ENCODE assay signal across 10 mouse cellular contexts in genomic region chr11:101247521-101248030, GRCm38 (mm10). TPM values are rescaled to one million over a fixed set of nuclear protein-coding genes. Genes with fewer than 3 reads are reported as not detected.
DNase-seq lines count a peak whose midpoint lies in the region; ATAC-seq and TF ChIP-seq lines count a peak whose summit lies in the region.
"Had no signal": no experiment of that assay in that cellular context is flagged by ENCODE, and none has a peak within 500 bp of the region (broad histone marks: within the 10 kb centered on the region; RNA-seq: fewer than 3 reads in every experiment).

No protein-coding gene starts in this region.

- WGBS in embryonic facial prominence, embryonic 12.5 days = 77% methylated on average over 6 of the region's 6 CpGs
- 81% methylated on average over 6 of the region's 6 CpGs for WGBS in intestine, embryonic 15.5 days
- 83% methylated on average over 6 of the region's 6 CpGs for WGBS in liver, postnatal 0 days (ENCODE audit: insufficient replicate concordance)

- no peak for TF ChIP-seq CTCF in liver, postnatal 0 days (IDR thresholded peaks at IDR 0.05; ENCODE audit: low read depth)

- no peaks in the 10 kb centered on the region for H3K9me3 ChIP-seq in embryonic facial prominence, embryonic 12.5 days
- no peaks in the 10 kb centered on the region for H3K9me3 ChIP-seq in intestine, embryonic 15.5 days
- H3K9me3 ChIP-seq in liver, postnatal 0 days (ENCODE audit: low read length) = no peaks in the 10 kb centered on the region
- H3K9me3 ChIP-seq: midbrain, embryonic 12.5 days had no signal

- H3K4me2 ChIP-seq in embryonic facial prominence, embryonic 12.5 days (replicated peaks) = peak overlapping the region; percentile 98
- H3K4me2 ChIP-seq in intestine, embryonic 15.5 days (replicated peaks) = peak overlapping the region; percentile 87
- peak overlapping the region; percentile 64; the same call in 1 of the 2 replicates for H3K4me2 ChIP-seq in liver, postnatal 0 days (ENCODE audit: low read depth, low read length)

- no peaks in the 10 kb centered on the region for H3K36me3 ChIP-seq in embryonic facial prominence, embryonic 12.5 days
- H3K36me3 ChIP-seq in intestine, embryonic 15.5 days = no peaks in the 10 kb centered on the region
- no peaks in the 10 kb centered on the region for H3K36me3 ChIP-seq in liver, postnatal 0 days (replicated peaks; ENCODE audit: insufficient read depth, low read length)
- H3K36me3 ChIP-seq: midbrain, embryonic 12.5 days had no signal

- no peak for TF ChIP-seq EP300 in liver, postnatal 0 days (IDR thresholded peaks at IDR 0.05; ENCODE audit: low read depth)

- H3K27ac ChIP-seq in embryonic facial prominence, embryonic 12.5 days = 0 out of 2 replicates have a peak overlapping the region, but pooled peaks have one; percentile 5
- H3K27ac ChIP-seq in intestine, embryonic 15.5 days = 0 out of 2 replicates have a peak overlapping the region, but pooled peaks have one; percentile 7
- H3K27ac ChIP-seq in liver, postnatal 0 days (ENCODE audit: low read depth) = peak overlapping the region; percentile 9; the same call in 1 of the 2 replicates
- H3K27ac ChIP-seq: midbrain, embryonic 12.5 days had no signal

- H3K27me3 ChIP-seq in embryonic facial prominence, embryonic 12.5 days = peaks cover 10% of the 10 kb centered on the region; the same call in 1 of the 2 replicates
- no peaks in the 10 kb centered on the region for H3K27me3 ChIP-seq in intestine, embryonic 15.5 days (replicated peaks)
- H3K27me3 ChIP-seq in liver, postnatal 0 days (ENCODE audit: insufficient read depth, low read length) = peaks cover 34% of the 10 kb centered on the region

- no peak overlapping the region for H3K9ac ChIP-seq in embryonic facial prominence, embryonic 12.5 days
- no peak overlapping the region for H3K9ac ChIP-seq in intestine, embryonic 15.5 days
- H3K9ac ChIP-seq in liver, postnatal 0 days (replicated peaks) = no peak overlapping the region
- H3K9ac ChIP-seq: midbrain, embryonic 12.5 days had no signal

- H3K4me3 ChIP-seq in embryonic facial prominence, embryonic 12.5 days = no peak overlapping the region
- H3K4me3 ChIP-seq in intestine, embryonic 15.5 days (replicated peaks) = peak overlapping the region; percentile 56
- H3K4me3 ChIP-seq in liver, postnatal 0 days (ENCODE audit: low read depth, low read length) = peak overlapping the region; percentile 38; the same call in 1 of the 2 replicates

- ATAC-seq in embryonic facial prominence, embryonic 12.5 days (ENCODE audit: insufficient number of reproducible peaks, insufficient read depth, low FRiP score, low TSS enrichment) = no peak
- ATAC-seq in intestine, embryonic 15.5 days = no peak
- ATAC-seq in liver, postnatal 0 days = no peak
- ATAC-seq: inflammation-experienced regulatory T-cells, adult 6 months had no signal

- peaks cover 23% of the 10 kb centered on the region for H3K4me1 ChIP-seq in embryonic facial prominence, embryonic 12.5 days
- peaks cover 15% of the 10 kb centered on the region for H3K4me1 ChIP-seq in intestine, embryonic 15.5 days (replicated peaks)
- H3K4me1 ChIP-seq in liver, postnatal 0 days (ENCODE audit: insufficient read depth) = peaks cover 18% of the 10 kb centered on the region

- DNase-seq in heart, adult 11 months = peak; percentile 94
- no peak for DNase-seq in heart, adult 9 months (ENCODE audit: low spot score in 2 of 2)
- no peak for DNase-seq in liver, postnatal 0 days
- DNase-seq in cerebellum, postnatal 36 days = no peak
- DNase-seq in ovary, postnatal 14 days (ENCODE audit: low spot score) = no peak
- DNase-seq in thymus, adult 18-20 months = no peak

RNA-seq across cellular contexts. Expression of gene Ramp2, which starts 1.7 kb away (rescaled TPM):
- 80.2 and 86.9 TPM in 2 replicates for polyA plus RNA-seq in embryonic facial prominence, embryonic 12.5 days (2016; fragmentation: Nextera tagmentation; extraction: Ambion mirVana)
- polyA plus RNA-seq in intestine, embryonic 15.5 days (2015; fragmentation: Nextera tagmentation; extraction: Ambion mirVana) = 98.5 and 114 TPM in 2 replicates
- polyA plus RNA-seq in liver, postnatal 0 days (2015; fragmentation: Nextera tagmentation; extraction: Ambion mirVana) = 34.8 and 38.4 TPM in 2 replicates
- polyA plus RNA-seq: inflammation-experienced regulatory T-cells, adult 6 months had no signal

RNA-seq across cellular contexts. Expression of gene Vps25, which starts 5.9 kb away (rescaled TPM):
- 93.6 and 99.3 TPM in 2 replicates for polyA plus RNA-seq in embryonic facial prominence, embryonic 12.5 days (2016; fragmentation: Nextera tagmentation; extraction: Ambion mirVana)
- polyA plus RNA-seq in intestine, embryonic 15.5 days (2015; fragmentation: Nextera tagmentation; extraction: Ambion mirVana) = 135 and 142 TPM in 2 replicates
- polyA plus RNA-seq in liver, postnatal 0 days (2015; fragmentation: Nextera tagmentation; extraction: Ambion mirVana) = 75.9 and 81.1 TPM in 2 replicates

RNA-seq across cellular contexts. Expression of gene Wnk4, which starts 12.8 kb away (rescaled TPM):
- 7.7 and 8.0 TPM in 2 replicates for polyA plus RNA-seq in embryonic facial prominence, embryonic 12.5 days (2016; fragmentation: Nextera tagmentation; extraction: Ambion mirVana)
- 12.3 and 12.7 TPM in 2 replicates for polyA plus RNA-seq in intestine, embryonic 15.5 days (2015; fragmentation: Nextera tagmentation; extraction: Ambion mirVana)
- 1.6 and 2.2 TPM in 2 replicates for polyA plus RNA-seq in liver, postnatal 0 days (2015; fragmentation: Nextera tagmentation; extraction: Ambion mirVana)

RNA-seq across cellular contexts. Expression of gene Ezh1, which starts 21.3 kb away (rescaled TPM):
- 15.6 and 17.3 TPM in 2 replicates for polyA plus RNA-seq in embryonic facial prominence, embryonic 12.5 days (2016; fragmentation: Nextera tagmentation; extraction: Ambion mirVana)
- 16.0 and 16.3 TPM in 2 replicates for polyA plus RNA-seq in intestine, embryonic 15.5 days (2015; fragmentation: Nextera tagmentation; extraction: Ambion mirVana)
- 4.2 and 5.0 TPM in 2 replicates for polyA plus RNA-seq in liver, postnatal 0 days (2015; fragmentation: Nextera tagmentation; extraction: Ambion mirVana)

RNA-seq across cellular contexts. Expression of gene Cntd1, which starts 31.2 kb away (rescaled TPM):
- 1.4 and 2.0 TPM in 2 replicates for polyA plus RNA-seq in embryonic facial prominence, embryonic 12.5 days (2016; fragmentation: Nextera tagmentation; extraction: Ambion mirVana)
- 0.72 and 1.1 TPM in 2 replicates for polyA plus RNA-seq in intestine, embryonic 15.5 days (2015; fragmentation: Nextera tagmentation; extraction: Ambion mirVana)
- polyA plus RNA-seq in liver, postnatal 0 days (2015; fragmentation: Nextera tagmentation; extraction: Ambion mirVana) = 0.19 and 0.29 TPM in 2 replicates
